Mouse (Mus musculus): ENCODE data around the gene Ccdc169. TPM values are rescaled to one million over a fixed set of nuclear protein-coding genes. Genes with fewer than 3 reads are reported as not detected.

Ccdc169 gene
- not detected in 2 replicates for polyA plus RNA-seq (2015; fragmentation: Nextera tagmentation; extraction: Ambion mirVana)

GRCm38 (mm10) chr3:55137039-55137438 lies at the start of gene Ccdc169:
Gene Ccdc169, plus strand, starts transcription at chr3:55137339.
- H3K27me3 ChIP-seq (ENCODE audit: control insufficient read depth, insufficient read depth, low read length) = no peaks in the 10 kb centered on the region
- H3K4me2 ChIP-seq (ENCODE audit: low read depth, low read length) = no peak within 1 kb of the TSS
- no peaks in the 10 kb centered on the region for H3K4me1 ChIP-seq (ENCODE audit: control insufficient read depth, insufficient read depth, low read length)
- H3K36me3 ChIP-seq (ENCODE audit: control insufficient read depth, insufficient read depth) = peaks cover 20% of the 10 kb centered on the region
- ATAC-seq (replicated peaks; ENCODE audit: extremely low read depth, insufficient read depth, low FRiP score) = no peak
- H3K27ac ChIP-seq (ENCODE audit: low read length) = no peak within 1 kb of the TSS
- H3K9me3 ChIP-seq (replicated peaks; ENCODE audit: control insufficient read depth, low read length) = no peaks in the 10 kb centered on the region
- no peak within 1 kb of the TSS for H3K4me3 ChIP-seq (ENCODE audit: low read length)
- no peak within 1 kb of the TSS for H3K9ac ChIP-seq (ENCODE audit: low read length)

GRCm38 (mm10) chr3:55087360-55087759 lies 49.8 kb upstream of the Ccdc169 start:
- Histone ChIP-seq H3K36me3 (ENCODE audit: control insufficient read depth, insufficient read depth) (no peaks in the 10 kb centered on the region), H3K27me3 (ENCODE audit: control insufficient read depth, insufficient read depth, low read length) (no peaks in the 10 kb centered on the region), H3K4me1 (ENCODE audit: control insufficient read depth, insufficient read depth, low read length) (peaks cover 4% of the 10 kb centered on the region; the same call in 1 of the 2 replicates), H3K27ac (ENCODE audit: low read length) (no peak overlapping the region), H3K4me3 (ENCODE audit: low read length) (no peak overlapping the region), H3K9me3 (replicated peaks; ENCODE audit: control insufficient read depth, low read length) (no peaks in the 10 kb centered on the region), H3K9ac (ENCODE audit: low read length) (no peak overlapping the region), H3K4me2 (ENCODE audit: low read depth, low read length) (no peak overlapping the region)
- WGBS = 51% methylated on average over 4 of the region's 4 CpGs
- ATAC-seq (replicated peaks; ENCODE audit: extremely low read depth, insufficient read depth, low FRiP score) = no peak

GRCm38 (mm10) chr3:55088359-55088758 lies 48.8 kb upstream of the Ccdc169 start:
- H3K4me3 ChIP-seq (ENCODE audit: low read length) = no peak overlapping the region
- no peak overlapping the region for H3K27ac ChIP-seq (ENCODE audit: low read length)
- no peak overlapping the region for H3K9ac ChIP-seq (ENCODE audit: low read length)
- no peak overlapping the region for H3K4me2 ChIP-seq (ENCODE audit: low read depth, low read length)
- no peak for ATAC-seq (replicated peaks; ENCODE audit: extremely low read depth, insufficient read depth, low FRiP score)
- no peaks in the 10 kb centered on the region for H3K36me3 ChIP-seq (ENCODE audit: control insufficient read depth, insufficient read depth)
- H3K27me3 ChIP-seq (ENCODE audit: control insufficient read depth, insufficient read depth, low read length) = no peaks in the 10 kb centered on the region
- no peaks in the 10 kb centered on the region for H3K9me3 ChIP-seq (replicated peaks; ENCODE audit: control insufficient read depth, low read length)
- 51% methylated on average over 4 of the region's 4 CpGs for WGBS
- H3K4me1 ChIP-seq (ENCODE audit: control insufficient read depth, insufficient read depth, low read length) = peaks cover 4% of the 10 kb centered on the region; the same call in 1 of the 2 replicates

GRCm38 (mm10) chr3:55088843-55089242 lies 48.3 kb upstream of the Ccdc169 start:
- Histone ChIP-seq H3K4me1 (ENCODE audit: control insufficient read depth, insufficient read depth, low read length) (peaks cover 4% of the 10 kb centered on the region; the same call in 1 of the 2 replicates), H3K27ac (ENCODE audit: low read length) (no peak overlapping the region), H3K9ac (ENCODE audit: low read length) (no peak overlapping the region), H3K4me2 (ENCODE audit: low read depth, low read length) (no peak overlapping the region), H3K27me3 (ENCODE audit: control insufficient read depth, insufficient read depth, low read length) (no peaks in the 10 kb centered on the region), H3K36me3 (ENCODE audit: control insufficient read depth, insufficient read depth) (no peaks in the 10 kb centered on the region), H3K9me3 (replicated peaks; ENCODE audit: control insufficient read depth, low read length) (no peaks in the 10 kb centered on the region), H3K4me3 (ENCODE audit: low read length) (no peak overlapping the region)
- 68% methylated on average over 3 of the region's 3 CpGs for WGBS
- no peak for ATAC-seq (replicated peaks; ENCODE audit: extremely low read depth, insufficient read depth, low FRiP score)

GRCm38 (mm10) chr3:55089291-55089690 lies 47.8 kb upstream of the Ccdc169 start:
- Histone ChIP-seq H3K27me3 (ENCODE audit: control insufficient read depth, insufficient read depth, low read length) (no peaks in the 10 kb centered on the region), H3K36me3 (ENCODE audit: control insufficient read depth, insufficient read depth) (no peaks in the 10 kb centered on the region), H3K9me3 (replicated peaks; ENCODE audit: control insufficient read depth, low read length) (no peaks in the 10 kb centered on the region), H3K4me2 (ENCODE audit: low read depth, low read length) (no peak overlapping the region), H3K27ac (ENCODE audit: low read length) (no peak overlapping the region), H3K4me3 (ENCODE audit: low read length) (no peak overlapping the region), H3K4me1 (ENCODE audit: control insufficient read depth, insufficient read depth, low read length) (peaks cover 4% of the 10 kb centered on the region; the same call in 1 of the 2 replicates), H3K9ac (ENCODE audit: low read length) (no peak overlapping the region)
- WGBS = 45% methylated on average over 4 of the region's 4 CpGs
- no peak for ATAC-seq (replicated peaks; ENCODE audit: extremely low read depth, insufficient read depth, low FRiP score)

- ATAC-seq (replicated peaks; ENCODE audit: extremely low read depth, insufficient read depth, low FRiP score) = no peak
- H3K4me2 ChIP-seq (ENCODE audit: low read depth, low read length) = no peak overlapping the region
- no peaks in the 10 kb centered on the region; the same call in 1 of the 2 replicates for H3K9me3 ChIP-seq (replicated peaks; ENCODE audit: control insufficient read depth, low read length)
- H3K27me3 ChIP-seq (ENCODE audit: control insufficient read depth, insufficient read depth, low read length) = no peaks in the 10 kb centered on the region
- H3K27ac ChIP-seq (ENCODE audit: low read length) = no peak overlapping the region
- H3K4me1 ChIP-seq (ENCODE audit: control insufficient read depth, insufficient read depth, low read length) = peaks cover 16% of the 10 kb centered on the region
- WGBS = 56% methylated on average over 1 of the region's 1 CpGs
- H3K36me3 ChIP-seq (ENCODE audit: control insufficient read depth, insufficient read depth) = no peaks in the 10 kb centered on the region
- no peak overlapping the region for H3K9ac ChIP-seq (ENCODE audit: low read length)
- H3K4me3 ChIP-seq (ENCODE audit: low read length) = no peak overlapping the region
These were observed 44.0 kb upstream of the Ccdc169 start for GRCm38 (mm10) chr3:55093161-55093560.

- Histone ChIP-seq H3K4me2 (ENCODE audit: low read depth, low read length) (peak overlapping the region; percentile 18), H3K9ac (ENCODE audit: low read length) (no peak overlapping the region), H3K4me1 (ENCODE audit: control insufficient read depth, insufficient read depth, low read length) (peaks cover 13% of the 10 kb centered on the region; the same call in 1 of the 2 replicates), H3K4me3 (ENCODE audit: low read length) (no peak overlapping the region), H3K9me3 (replicated peaks; ENCODE audit: control insufficient read depth, low read length) (no peaks in the 10 kb centered on the region; the same call in 1 of the 2 replicates), H3K27ac (ENCODE audit: low read length) (peak overlapping the region; percentile 48), H3K27me3 (ENCODE audit: control insufficient read depth, insufficient read depth, low read length) (no peaks in the 10 kb centered on the region), H3K36me3 (ENCODE audit: control insufficient read depth, insufficient read depth) (no peaks in the 10 kb centered on the region)
- no peak; the same call in 1 of the 2 replicates for ATAC-seq (replicated peaks; ENCODE audit: extremely low read depth, insufficient read depth, low FRiP score)
- WGBS = 41% methylated on average over 8 of the region's 8 CpGs
These were observed 41.0 kb upstream of the Ccdc169 start for GRCm38 (mm10) chr3:55095968-55096654.

GRCm38 (mm10) chr3:55096655-55097005 lies 40.5 kb upstream of the Ccdc169 start:
- Histone ChIP-seq H3K9ac (ENCODE audit: low read length) (no peak overlapping the region), H3K27me3 (ENCODE audit: control insufficient read depth, insufficient read depth, low read length) (no peaks in the 10 kb centered on the region), H3K36me3 (ENCODE audit: control insufficient read depth, insufficient read depth) (no peaks in the 10 kb centered on the region), H3K4me2 (ENCODE audit: low read depth, low read length) (peak overlapping the region; percentile 18), H3K27ac (ENCODE audit: low read length) (peak overlapping the region; percentile 48), H3K4me1 (ENCODE audit: control insufficient read depth, insufficient read depth, low read length) (peaks cover 13% of the 10 kb centered on the region; the same call in 1 of the 2 replicates), H3K9me3 (replicated peaks; ENCODE audit: control insufficient read depth, low read length) (no peaks in the 10 kb centered on the region; the same call in 1 of the 2 replicates), H3K4me3 (ENCODE audit: low read length) (no peak overlapping the region)
- 50% methylated on average over 2 of the region's 2 CpGs for WGBS
- no peak for ATAC-seq (replicated peaks; ENCODE audit: extremely low read depth, insufficient read depth, low FRiP score)

GRCm38 (mm10) chr3:55097186-55097585 lies 40.0 kb upstream of the Ccdc169 start:
- H3K9me3 ChIP-seq (replicated peaks; ENCODE audit: control insufficient read depth, low read length) = no peaks in the 10 kb centered on the region; the same call in 1 of the 2 replicates
- H3K9ac ChIP-seq (ENCODE audit: low read length) = no peak overlapping the region
- H3K27me3 ChIP-seq (ENCODE audit: control insufficient read depth, insufficient read depth, low read length) = no peaks in the 10 kb centered on the region
- no peak overlapping the region for H3K4me2 ChIP-seq (ENCODE audit: low read depth, low read length)
- WGBS = 87% methylated on average over 2 of the region's 2 CpGs
- H3K4me1 ChIP-seq (ENCODE audit: control insufficient read depth, insufficient read depth, low read length) = peaks cover 13% of the 10 kb centered on the region; the same call in 1 of the 2 replicates
- no peak overlapping the region for H3K27ac ChIP-seq (ENCODE audit: low read length)
- ATAC-seq (replicated peaks; ENCODE audit: extremely low read depth, insufficient read depth, low FRiP score) = no peak
- no peaks in the 10 kb centered on the region for H3K36me3 ChIP-seq (ENCODE audit: control insufficient read depth, insufficient read depth)
- H3K4me3 ChIP-seq (ENCODE audit: low read length) = no peak overlapping the region

Measured in heart, embryonic 16.5 days (tissue).